Mouse (Mus musculus): ENCODE results near the gene Pik3cb.

DNA sequence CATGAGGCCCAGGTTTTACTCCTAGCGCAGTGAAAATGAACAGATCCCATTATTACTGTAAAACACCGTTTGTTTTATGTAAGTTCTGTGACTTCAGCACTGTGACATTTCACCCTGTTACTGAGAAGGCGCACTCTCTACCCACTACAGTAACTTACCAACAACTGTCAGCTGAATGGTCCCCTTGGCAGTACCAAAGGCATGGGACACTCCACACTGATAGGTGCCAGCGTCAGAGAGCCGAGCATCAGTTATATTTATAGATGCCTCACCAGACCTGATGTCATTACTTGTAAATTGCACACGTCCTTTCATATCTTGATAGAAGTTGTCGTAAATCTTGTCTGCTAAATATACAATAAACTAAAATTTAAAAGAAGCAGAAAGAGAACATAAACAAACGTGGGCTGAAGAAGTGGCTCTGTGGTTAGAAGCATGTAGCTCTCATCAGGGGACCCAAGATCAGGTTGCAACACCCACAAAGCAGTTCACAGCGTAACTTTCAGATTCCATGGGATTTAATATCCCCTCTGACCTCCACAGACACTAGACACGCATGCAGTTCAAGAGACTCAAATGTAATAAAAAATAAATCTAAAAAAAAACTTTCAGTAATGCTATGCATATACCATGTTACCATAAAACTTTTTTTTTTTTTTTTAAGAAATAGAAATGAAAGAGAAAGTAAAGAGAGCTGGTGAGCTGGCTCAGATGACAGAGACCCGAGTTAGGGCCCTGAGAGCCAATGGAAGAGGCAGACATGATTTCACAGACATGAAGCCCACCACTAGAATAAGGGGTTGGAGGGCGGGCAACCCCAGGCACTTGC is 131.1 kb downstream of the Pik3cb start:
- TF ChIP-seq CTCF (IDR thresholded peaks at IDR 0.05; ENCODE audit: low read depth) = no peak
- no peak for TF ChIP-seq EP300 (IDR thresholded peaks at IDR 0.05; ENCODE audit: low read depth)
